Mouse (Mus musculus) bone marrow macrophage, adult 2 months (primary cell): ENCODE data around the gene Kcna10. TPM values are rescaled to one million over a fixed set of nuclear protein-coding genes. Genes with fewer than 3 reads are reported as not detected.

Source experiments
- H3K27ac ChIP-seq: 2 replicates; pipeline ENCODE4 v1.5.1; 2012; ENCODE audit warnings: low read depth, low read length; ENCODE audit not compliant: insufficient read depth
- H3K4me1 ChIP-seq: 2 replicates; pipeline ENCODE4 v1.6.1; 2012; ENCODE audit warnings: low read length; ENCODE audit not compliant: control insufficient read depth, insufficient read depth
- H3K4me3 ChIP-seq: 2 replicates; pipeline ENCODE4 v1.5.1; 2012; ENCODE audit warnings: mild to moderate bottlenecking, low read length, moderate library complexity; ENCODE audit not compliant: insufficient read depth
- CTCF ChIP-seq: IDR thresholded peaks from 2 replicates; pipeline ENCODE4 v1.5.1; 2012; ENCODE audit warnings: low read depth, mild to moderate bottlenecking, low read length, moderate library complexity
- POLR2A ChIP-seq: IDR thresholded peaks from 2 replicates; pipeline ENCODE4 v1.6.1; 2012; ENCODE audit warnings: mild to moderate bottlenecking, low read depth, low read length, borderline replicate concordance
- polyA plus RNA-seq: library from polyadenylated mRNA; stranded (reverse); fragments of >200 nt; gene quantifications from 2 replicates; pipeline ENCODE4 v1.2.4, GENCODE M21; 2012; ENCODE audit not compliant: missing spikeins, insufficient read depth, insufficient read length

Gene Kcna10
- polyA plus RNA-seq, result not detected in 2 replicates

GRCm38 (mm10) chr3:107182756-107183155, at the start of gene Kcna10:
Gene Kcna10 (plus strand): TSS chr3:107183056.
- TF ChIP-seq CTCF (no peak), POLR2A (no peak)
- no peaks in the 10 kb centered on the region for H3K4me1 ChIP-seq

GRCm38 (mm10) chr3:107134457-107134856, 48.4 kb upstream of the Kcna10 start:
- no peaks in the 10 kb centered on the region for H3K4me1 ChIP-seq
- no peak overlapping the region for H3K27ac ChIP-seq
- H3K4me3 ChIP-seq, result no peak overlapping the region
- TF ChIP-seq CTCF, result no peak
- no peak for TF ChIP-seq POLR2A

More at GRCm38 (mm10) chr3:107182756-107183155, at the start of gene Kcna10:
- no peak within 1 kb of the TSS for H3K27ac ChIP-seq
- no peak within 1 kb of the TSS for H3K4me3 ChIP-seq

GRCm38 (mm10) chr3:107147126-107147525, 35.7 kb upstream of the Kcna10 start:
- no peaks in the 10 kb centered on the region for H3K4me1 ChIP-seq
- no peak overlapping the region for H3K4me3 ChIP-seq
- TF ChIP-seq CTCF, result no peak
- no peak for TF ChIP-seq POLR2A
- no peak overlapping the region for H3K27ac ChIP-seq

GRCm38 (mm10) chr3:107149006-107149405, 33.9 kb upstream of the Kcna10 start:
- Histone ChIP-seq H3K4me1 (no peaks in the 10 kb centered on the region), H3K27ac (no peak overlapping the region), H3K4me3 (no peak overlapping the region)
- no peak for TF ChIP-seq POLR2A
- peak; percentile 42; the same call in 1 of the 2 replicates for TF ChIP-seq CTCF

DNA sequence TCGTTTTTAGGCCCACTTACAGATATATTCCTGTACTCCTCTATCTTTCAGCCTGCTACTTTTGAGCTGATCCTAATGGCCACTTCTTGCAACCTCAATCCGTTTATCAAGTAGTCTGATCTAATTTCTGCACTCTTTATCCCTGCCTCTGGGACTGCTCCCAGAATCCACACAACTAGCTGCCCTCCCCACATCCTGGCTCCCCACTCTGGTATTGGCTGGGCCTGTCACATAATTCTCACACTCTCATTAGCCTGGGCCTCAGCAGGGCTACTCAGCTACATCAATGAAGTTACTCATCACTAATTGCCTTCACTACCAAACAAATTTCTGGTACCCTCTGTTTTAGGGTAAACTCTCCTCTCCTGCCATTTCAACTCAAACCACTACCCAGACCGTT, 32.4 kb upstream of the Kcna10 start:
- Histone ChIP-seq H3K4me1 (no peaks in the 10 kb centered on the region), H3K4me3 (no peak overlapping the region), H3K27ac (no peak overlapping the region)
- TF ChIP-seq CTCF (no peak), POLR2A (no peak)

DNA sequence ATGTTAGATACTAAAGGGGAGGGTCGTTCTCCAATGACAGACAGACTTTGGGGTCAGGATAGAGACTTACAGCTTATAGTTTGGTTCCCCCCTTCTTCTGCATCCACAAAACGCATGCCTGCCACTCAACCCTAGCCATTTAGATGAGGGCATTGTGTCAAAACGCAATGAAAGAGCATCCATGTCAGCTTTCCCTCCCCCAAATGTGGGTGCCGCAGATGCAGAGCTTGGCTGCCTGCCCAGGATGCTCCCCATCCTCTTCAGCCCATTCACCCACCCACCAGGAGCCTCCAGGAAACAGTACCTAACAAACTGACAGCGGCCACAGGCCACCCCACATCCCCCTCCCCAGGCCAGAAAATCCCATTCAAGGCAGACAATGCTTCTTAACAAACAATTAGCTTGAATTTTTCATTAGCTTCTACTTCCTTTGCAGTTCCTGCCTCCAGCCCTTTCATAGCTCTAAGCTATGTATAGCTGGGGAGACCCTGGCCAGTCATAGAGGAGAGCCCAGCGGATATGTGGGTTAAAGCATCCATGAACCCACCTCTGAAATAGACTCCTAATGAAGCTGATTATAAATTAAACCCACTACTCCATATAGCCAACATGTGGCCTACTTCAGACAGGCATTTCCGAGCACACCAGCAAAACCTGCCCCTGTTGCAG, 31.9 kb upstream of the Kcna10 start:
- H3K4me3 ChIP-seq, result no peak overlapping the region
- H3K4me1 ChIP-seq, result no peaks in the 10 kb centered on the region
- no peak overlapping the region for H3K27ac ChIP-seq
- TF ChIP-seq POLR2A (no peak), CTCF (no peak)

- no peak overlapping the region for H3K4me3 ChIP-seq
- TF ChIP-seq CTCF, result no peak
- no peak for TF ChIP-seq POLR2A
These were observed 28.8 kb upstream of the Kcna10 start for GRCm38 (mm10) chr3:107153772-107154655.

DNA sequence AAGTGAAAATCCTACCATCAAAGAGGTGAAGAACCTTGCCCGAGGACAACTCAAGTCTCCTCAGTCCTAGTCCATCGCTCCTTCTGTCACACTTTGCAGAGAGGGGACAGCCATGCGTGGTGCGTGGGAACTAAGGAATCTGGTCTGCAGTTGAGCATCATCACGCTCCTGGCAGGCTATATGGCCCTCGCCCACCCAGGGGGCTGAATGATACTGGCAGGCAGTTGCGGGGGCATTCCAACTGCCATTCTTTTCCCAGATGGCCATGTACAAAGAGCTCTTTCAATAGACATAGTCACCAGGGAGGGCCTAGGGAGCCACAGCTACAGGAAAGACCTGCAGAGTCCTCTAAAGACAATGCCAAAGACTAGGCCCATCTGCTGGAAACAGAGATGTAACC, 24.0 kb upstream of the Kcna10 start:
- no peak overlapping the region for H3K27ac ChIP-seq
- H3K4me1 ChIP-seq, result no peaks in the 10 kb centered on the region
- TF ChIP-seq CTCF (no peak), POLR2A (no peak)

More at GRCm38 (mm10) chr3:107153772-107154655, 28.8 kb upstream of the Kcna10 start:
- Histone ChIP-seq H3K27ac (no peak overlapping the region), H3K4me1 (no peaks in the 10 kb centered on the region)

DNA sequence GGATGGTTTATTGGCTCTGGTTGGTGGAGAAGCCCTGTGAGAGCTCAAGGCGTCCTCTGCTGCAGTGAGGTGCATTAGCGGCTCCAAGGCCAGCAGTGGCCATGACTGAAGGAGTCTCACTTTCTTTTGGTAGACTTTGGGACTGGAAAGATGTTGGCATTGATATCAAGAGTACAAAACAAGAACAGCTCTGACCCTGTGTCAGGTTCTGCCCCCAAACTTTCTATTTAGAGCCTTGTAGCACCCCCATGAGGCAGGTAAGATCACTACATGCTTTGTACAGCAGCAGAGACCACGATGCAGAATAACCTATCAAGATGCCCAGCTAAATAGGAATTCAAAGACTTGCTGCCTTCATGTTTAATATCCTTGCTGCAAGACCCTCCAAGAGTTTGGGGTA, 23.4 kb upstream of the Kcna10 start:
- no peak for TF ChIP-seq CTCF
- TF ChIP-seq POLR2A, result no peak
- Histone ChIP-seq H3K4me1 (no peaks in the 10 kb centered on the region), H3K27ac (no peak overlapping the region), H3K4me3 (no peak overlapping the region)

More for the DNA sequence above, 24.0 kb upstream of the Kcna10 start:
- no peak overlapping the region for H3K4me3 ChIP-seq

DNA sequence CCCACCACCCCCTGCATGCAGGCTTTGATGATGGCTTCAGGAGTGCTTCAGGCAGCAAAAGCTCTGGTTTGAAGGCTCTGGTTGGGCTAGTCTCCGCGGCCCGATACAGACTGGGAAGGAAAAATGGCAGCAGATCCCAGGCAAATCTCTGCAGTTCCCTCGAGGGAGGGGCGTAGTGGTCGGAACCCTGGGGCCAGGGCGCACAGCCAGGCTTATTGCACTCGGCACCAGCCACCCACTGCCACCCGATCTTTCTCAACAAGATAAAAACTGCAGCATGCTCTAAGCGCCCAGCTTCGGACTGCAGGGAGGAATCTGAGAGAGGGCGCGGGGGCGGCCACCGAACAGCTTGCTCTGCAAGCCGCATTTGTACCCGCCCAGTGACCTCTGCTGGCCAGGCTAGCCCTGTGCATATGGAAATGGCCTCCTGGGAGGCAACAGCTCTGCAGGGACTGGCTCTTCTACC, 23.0 kb upstream of the Kcna10 start:
- Histone ChIP-seq H3K4me1 (no peaks in the 10 kb centered on the region), H3K27ac (no peak overlapping the region), H3K4me3 (no peak overlapping the region)
- TF ChIP-seq CTCF, result no peak
- no peak for TF ChIP-seq POLR2A
